Mouse (Mus musculus): ENCODE measurements around the gene Sv2b.

GRCm38 (mm10) chr7:75309570-75309969 is 508 bp upstream of the Sv2b start:
- TF ChIP-seq CTCF (IDR thresholded peaks at IDR 0.05; ENCODE audit: extremely low read depth, insufficient read length, insufficient replicate concordance, low read depth, low read length) (no peak), POLR2A (IDR thresholded peaks at IDR 0.05; ENCODE audit: low read depth, low read length) (no peak)

Measured in small intestine, adult 2 months (tissue).